18 mouse cellular contexts compared by ENCODE assay signal in the genomic region with DNA sequence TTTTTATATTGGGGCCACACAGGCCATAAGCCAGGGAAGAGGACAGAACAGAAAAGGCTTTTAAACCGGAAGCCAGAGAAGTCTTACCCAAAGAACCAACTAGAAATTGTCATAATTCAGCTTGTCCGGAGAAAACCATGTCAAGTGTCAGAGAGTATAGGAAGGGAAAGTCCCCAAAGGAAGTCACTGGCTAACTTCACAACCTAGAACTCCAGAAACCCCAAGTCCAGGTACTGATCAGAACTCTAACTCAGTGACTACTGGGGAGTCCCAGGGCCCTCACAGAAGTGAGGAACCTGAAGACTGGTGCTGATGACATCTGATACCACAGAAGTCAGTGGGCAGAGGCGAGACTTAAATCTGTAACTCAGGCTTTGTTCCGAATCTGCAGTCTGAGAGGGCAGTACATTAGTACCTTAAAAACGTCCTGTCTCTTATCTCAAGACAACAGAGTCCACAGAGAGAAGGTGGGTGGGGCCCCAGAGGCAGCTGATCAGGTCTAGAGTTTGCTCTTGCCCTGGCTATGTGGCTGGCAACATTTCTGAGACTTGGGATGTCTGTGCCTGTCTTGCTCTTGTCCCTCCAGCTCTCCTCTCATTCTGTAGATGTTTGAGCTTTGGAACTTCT. TPM values are rescaled to one million over a fixed set of nuclear protein-coding genes. Genes with fewer than 3 reads are reported as not detected.
DNase-seq lines count a peak whose midpoint lies in the region; ATAC-seq and TF ChIP-seq lines count a peak whose summit lies in the region.
"Had no signal": no experiment of that assay in that cellular context is flagged by ENCODE, and none has a peak within 500 bp of the region (broad histone marks: within the 10 kb centered on the region; RNA-seq: fewer than 3 reads in every experiment).

No protein-coding gene starts in this region.

- H3K27ac ChIP-seq in intestine, postnatal 0 days (ENCODE audit: low read depth, low read length), result 0 out of 2 replicates have a peak overlapping the region, but pooled peaks have one; percentile 41
- H3K27ac ChIP-seq in hindbrain, embryonic 11.5 days (ENCODE audit: low read depth, low read length), result no peak overlapping the region
- H3K27ac ChIP-seq: forebrain, embryonic 15.5 days; heart, embryonic 15.5 days; hindbrain, postnatal 0 days; lung, embryonic 15.5 days; midbrain, embryonic 15.5 days; neural tube, embryonic 15.5 days had no signal

- peaks cover 58% of the 10 kb centered on the region for H3K4me1 ChIP-seq in G1E (ENCODE audit: insufficient read depth, low read depth, low read length)
- 0 out of 2 replicates have a peak, but pooled peaks cover 5% of the 10 kb centered on the region for H3K4me1 ChIP-seq in intestine, postnatal 0 days (replicated peaks; ENCODE audit: control insufficient read depth, insufficient read depth, low read length)
- no peaks in the 10 kb centered on the region for H3K4me1 ChIP-seq in hindbrain, embryonic 11.5 days (replicated peaks; ENCODE audit: control insufficient read depth, insufficient read depth, low read length)
- no peaks in the 10 kb centered on the region for H3K4me1 ChIP-seq in lung, adult 2 months (ENCODE audit: control insufficient read depth, insufficient read depth, low read length)
- H3K4me1 ChIP-seq: forebrain, embryonic 15.5 days; heart, embryonic 15.5 days; lung, embryonic 15.5 days; midbrain, embryonic 15.5 days; neural tube, embryonic 15.5 days had no signal

- TF ChIP-seq CTCF in G1E (IDR thresholded peaks at IDR 0.05; ENCODE audit: low read depth, low read length), result no peak
- no peak for TF ChIP-seq CTCF in intestine, postnatal 0 days (IDR thresholded peaks at IDR 0.05; ENCODE audit: low read depth)
- no peak for TF ChIP-seq CTCF in lung, adult 2 months (IDR thresholded peaks at IDR 0.05; ENCODE audit: insufficient read depth, low read length)

- 39% methylated on average over 5 of the region's 5 CpGs for WGBS in intestine, postnatal 0 days
- 72% methylated on average over 5 of the region's 5 CpGs for WGBS in hindbrain, embryonic 11.5 days
- WGBS in lung, adult 2 months, result 41% methylated on average over 5 of the region's 5 CpGs

- H3K9ac ChIP-seq in intestine, postnatal 0 days (ENCODE audit: low read depth, low read length), result no peak overlapping the region
- H3K9ac ChIP-seq in hindbrain, embryonic 11.5 days (ENCODE audit: low read depth, low read length), result no peak overlapping the region
- H3K9ac ChIP-seq: forebrain, embryonic 15.5 days; heart, embryonic 15.5 days; lung, embryonic 15.5 days; midbrain, embryonic 15.5 days; neural tube, embryonic 15.5 days had no signal

- TF ChIP-seq POLR2A in lung, adult 2 months (IDR thresholded peaks at IDR 0.05; ENCODE audit: borderline replicate concordance, extremely low read depth, low read depth, low read length), result no peak

- H3K4me2 ChIP-seq in intestine, postnatal 0 days (replicated peaks; ENCODE audit: low read depth), result no peak overlapping the region
- no peak overlapping the region for H3K4me2 ChIP-seq in hindbrain, embryonic 11.5 days (replicated peaks; ENCODE audit: low read depth, low read length)
- H3K4me2 ChIP-seq: forebrain, embryonic 15.5 days; heart, embryonic 15.5 days; lung, embryonic 15.5 days; midbrain, embryonic 15.5 days; neural tube, embryonic 15.5 days had no signal

- peak; percentile 96 for ATAC-seq in G1E (ENCODE audit: extremely low read depth, insufficient number of reproducible peaks, low FRiP score, poor library complexity, severe bottlenecking)
- peak; percentile 69 for ATAC-seq in intestine, postnatal 0 days
- no peak for ATAC-seq in hindbrain, embryonic 11.5 days (ENCODE audit: low FRiP score)
- ATAC-seq: forebrain, embryonic 15.5 days; hindbrain, postnatal 0 days; midbrain, embryonic 15.5 days had no signal

- peaks cover 3% of the 10 kb centered on the region for H3K9me3 ChIP-seq in G1E (replicated peaks)
- H3K9me3 ChIP-seq in intestine, postnatal 0 days (ENCODE audit: control insufficient read depth), result no peaks in the 10 kb centered on the region
- H3K9me3 ChIP-seq in hindbrain, embryonic 11.5 days (ENCODE audit: control insufficient read depth, low read length), result no peaks in the 10 kb centered on the region
- H3K9me3 ChIP-seq: forebrain, embryonic 15.5 days; heart, embryonic 15.5 days; lung, embryonic 15.5 days; midbrain, embryonic 15.5 days; neural tube, embryonic 15.5 days had no signal

- peak; percentile 63 for DNase-seq in G1E (ENCODE audit: low spot score)
- DNase-seq in c-Kit-negative CD71-positive TER-119-positive erythroid progenitor cells, embryonic 14.5 days (ENCODE audit: low read depth, low spot score), result peak; percentile 79
- DNase-seq in naive thymus-derived CD4-positive, alpha-beta T cell, adult 2 months (ENCODE audit: low read depth), result peak; percentile 17
- DNase-seq in thymus, postnatal 0 days (ENCODE audit: low spot score), result no peak
- DNase-seq in hindbrain, embryonic 11.5 days (ENCODE audit: low spot score), result no peak
- no peak for DNase-seq in lung, adult 2 months
- DNase-seq: cerebellum, adult 11 months; kidney, postnatal 36 days had no signal

- no peaks in the 10 kb centered on the region for H3K36me3 ChIP-seq in G1E (replicated peaks)
- H3K36me3 ChIP-seq in intestine, postnatal 0 days (ENCODE audit: control insufficient read depth, insufficient read depth), result no peaks in the 10 kb centered on the region
- H3K36me3 ChIP-seq in hindbrain, embryonic 11.5 days (ENCODE audit: control insufficient read depth, insufficient read depth, low read length), result no peaks in the 10 kb centered on the region
- H3K36me3 ChIP-seq: forebrain, embryonic 15.5 days; heart, embryonic 15.5 days; lung, embryonic 15.5 days; midbrain, embryonic 15.5 days; neural tube, embryonic 15.5 days had no signal

- H3K27me3 ChIP-seq in G1E (ENCODE audit: insufficient read depth, low read length), result no peaks in the 10 kb centered on the region
- H3K27me3 ChIP-seq in intestine, postnatal 0 days (replicated peaks; ENCODE audit: control insufficient read depth, insufficient read depth, low read length), result no peaks in the 10 kb centered on the region
- no peaks in the 10 kb centered on the region for H3K27me3 ChIP-seq in hindbrain, embryonic 11.5 days (ENCODE audit: control insufficient read depth, insufficient read depth, low read length)
- H3K27me3 ChIP-seq: forebrain, embryonic 15.5 days; heart, embryonic 15.5 days; lung, embryonic 15.5 days; midbrain, embryonic 15.5 days; neural tube, embryonic 15.5 days had no signal

- no peak overlapping the region; the same call in 1 of the 2 replicates for H3K4me3 ChIP-seq in G1E (ENCODE audit: low read depth, low read length)
- no peak overlapping the region for H3K4me3 ChIP-seq in intestine, postnatal 0 days (ENCODE audit: low read depth, low read length)
- H3K4me3 ChIP-seq in hindbrain, embryonic 11.5 days (ENCODE audit: low read depth, low read length), result no peak overlapping the region
- no peak overlapping the region for H3K4me3 ChIP-seq in lung, adult 2 months (replicated peaks; ENCODE audit: extremely low read depth, low read depth, low read length)
- H3K4me3 ChIP-seq: forebrain, embryonic 15.5 days; heart, embryonic 15.5 days; lung, embryonic 15.5 days; midbrain, embryonic 15.5 days; neural tube, embryonic 15.5 days had no signal

RNA-seq across cellular contexts. Expression of a gene that starts 9.5 kb away (rescaled TPM):
- total RNA-seq in G1E (2014; fragmentation: Nextera tagmentation), result 996 and 1,120 TPM in 2 replicates
- total RNA-seq in G1E (2017), result 2,007 and 2,025 TPM in 2 replicates
- 28.8 and 29.6 TPM in 2 replicates for polyA plus RNA-seq in G1E (2012)
- 2,008 and 2,179 TPM in 2 replicates for polyA plus RNA-seq in intestine, postnatal 0 days (2015; fragmentation: Nextera tagmentation; extraction: Ambion mirVana)
- 1,787 and 1,863 TPM in 2 replicates for polyA plus RNA-seq in thymus, postnatal 0 days (2015; fragmentation: Nextera tagmentation; extraction: Ambion mirVana)
- 134 and 151 TPM in 2 replicates for polyA plus RNA-seq in hindbrain, embryonic 11.5 days (2014; fragmentation: Nextera tagmentation; extraction: Ambion mirVana)
- polyA plus RNA-seq in lung, adult 2 months (2012; rRNA removed), result 1,104 and 1,411 TPM in 2 replicates

RNA-seq across cellular contexts. Expression of a gene that starts 19.8 kb away (rescaled TPM):
- 10.4 and 15.5 TPM in 2 replicates for total RNA-seq in G1E (2014; fragmentation: Nextera tagmentation)
- total RNA-seq in G1E (2017), result 9.9 and 10.7 TPM in 2 replicates
- polyA plus RNA-seq in G1E (2012), result 1.1 TPM in 2 replicates
- 3.7 and 3.8 TPM in 2 replicates for polyA plus RNA-seq in intestine, postnatal 0 days (2015; fragmentation: Nextera tagmentation; extraction: Ambion mirVana)
- polyA plus RNA-seq in thymus, postnatal 0 days (2015; fragmentation: Nextera tagmentation; extraction: Ambion mirVana), result 5.8 and 6.9 TPM in 2 replicates
- polyA plus RNA-seq in hindbrain, embryonic 11.5 days (2014; fragmentation: Nextera tagmentation; extraction: Ambion mirVana), result 11.4 and 11.8 TPM in 2 replicates
- 7.4 and 9.2 TPM in 2 replicates for polyA plus RNA-seq in lung, adult 2 months (2012; rRNA removed)

RNA-seq across cellular contexts. Expression of a gene that starts 22.5 kb away (rescaled TPM):
- total RNA-seq in G1E (2014; fragmentation: Nextera tagmentation) (not detected in 2 replicates), G1E (2017) (not detected in 2 replicates)
- not detected in 2 replicates for polyA plus RNA-seq in G1E (2012)
- 0.10 TPM in 1 of 2 replicates, not detected in the other for polyA plus RNA-seq in intestine, postnatal 0 days (2015; fragmentation: Nextera tagmentation; extraction: Ambion mirVana)
- polyA plus RNA-seq in thymus, postnatal 0 days (2015; fragmentation: Nextera tagmentation; extraction: Ambion mirVana), result 0.08 and 0.14 TPM in 2 replicates
- not detected in 2 replicates for polyA plus RNA-seq in hindbrain, embryonic 11.5 days (2014; fragmentation: Nextera tagmentation; extraction: Ambion mirVana)
- 0.08 TPM in 1 of 2 replicates, not detected in the other for polyA plus RNA-seq in lung, adult 2 months (2012; rRNA removed)
- total RNA-seq: hindbrain, postnatal 0 days; left cerebral cortex, postnatal 10 days had no signal
- polyA plus RNA-seq: forebrain, embryonic 15.5 days; heart, embryonic 15.5 days; hindbrain, postnatal 0 days; lung, embryonic 15.5 days; midbrain, embryonic 15.5 days; neural tube, embryonic 15.5 days; spleen, adult 2 months had no signal

RNA-seq across cellular contexts. Expression of a gene that starts 48.0 kb away (rescaled TPM):
- 1.1 and 1.9 TPM in 2 replicates for total RNA-seq in G1E (2014; fragmentation: Nextera tagmentation)
- total RNA-seq in G1E (2017), result 13.7 and 14.5 TPM in 2 replicates
- 0.04 and 0.09 TPM in 2 replicates for polyA plus RNA-seq in G1E (2012)
- 0.04 and 0.05 TPM in 2 replicates for polyA plus RNA-seq in intestine, postnatal 0 days (2015; fragmentation: Nextera tagmentation; extraction: Ambion mirVana)
- polyA plus RNA-seq in thymus, postnatal 0 days (2015; fragmentation: Nextera tagmentation; extraction: Ambion mirVana), result 1.1 and 2.5 TPM in 2 replicates
- polyA plus RNA-seq in hindbrain, embryonic 11.5 days (2014; fragmentation: Nextera tagmentation; extraction: Ambion mirVana), result 0.09 TPM in 1 of 2 replicates, not detected in the other
- polyA plus RNA-seq in lung, adult 2 months (2012; rRNA removed), result 0.07 TPM in 1 of 2 replicates, not detected in the other
- total RNA-seq: adrenal gland, adult 18-20 months; hindbrain, postnatal 0 days had no signal
- polyA plus RNA-seq: forebrain, embryonic 15.5 days; lung, embryonic 15.5 days; midbrain, embryonic 15.5 days; neural tube, embryonic 15.5 days had no signal

RNA-seq across cellular contexts. Expression of a gene that starts 48.1 kb away (rescaled TPM):
- total RNA-seq in G1E (2014; fragmentation: Nextera tagmentation), result not detected in 2 replicates
- not detected in 2 replicates for total RNA-seq in G1E (2017)
- polyA plus RNA-seq in G1E (2012), result not detected in 2 replicates
- not detected in 2 replicates for polyA plus RNA-seq in intestine, postnatal 0 days (2015; fragmentation: Nextera tagmentation; extraction: Ambion mirVana)
- polyA plus RNA-seq in thymus, postnatal 0 days (2015; fragmentation: Nextera tagmentation; extraction: Ambion mirVana), result not detected in 2 replicates
- not detected in 2 replicates for polyA plus RNA-seq in hindbrain, embryonic 11.5 days (2014; fragmentation: Nextera tagmentation; extraction: Ambion mirVana)
- not detected in 2 replicates for polyA plus RNA-seq in lung, adult 2 months (2012; rRNA removed)
- total RNA-seq: adrenal gland, adult 18-20 months; hindbrain, postnatal 0 days; left cerebral cortex, postnatal 10 days had no signal
- polyA plus RNA-seq: forebrain, embryonic 15.5 days; heart, embryonic 15.5 days; hindbrain, postnatal 0 days; lung, embryonic 15.5 days; midbrain, embryonic 15.5 days; neural tube, embryonic 15.5 days; spleen, adult 2 months had no signal

Comparison
In these comparisons a context has a peak if more than half of its experiments do, and no peak if none do; other contexts are left out.
1. DNase-seq: peak in G1E (single experiment), c-Kit-negative CD71-positive TER-119-positive erythroid progenitor cells, embryonic 14.5 days (single experiment) and naive thymus-derived CD4-positive, alpha-beta T cell, adult 2 months (single experiment); none in thymus, postnatal 0 days (single experiment), hindbrain, embryonic 11.5 days (single experiment) and lung, adult 2 months (single experiment).